Mouse (Mus musculus): ENCODE measurements around the gene Ptprm.
A peak's percentile ranks its signal among the peaks of the same experiment; 100 is the strongest.

The Ptprm gene

GRCm38 (mm10) chr17:66707684-66708083 is 646.6 kb downstream of the Ptprm start:
- DNase-seq = no peak

GRCm38 (mm10) chr17:66701358-66702184 is 652.7 kb downstream of the Ptprm start:
- no peak for DNase-seq

- DNase-seq = no peak
Measured at GRCm38 (mm10) chr17:66699896-66700295, 654.4 kb downstream of the Ptprm start.

GRCm38 (mm10) chr17:66697650-66698049 is 656.6 kb downstream of the Ptprm start:
- DNase-seq = no peak

- no peak for DNase-seq
Measured at GRCm38 (mm10) chr17:66696531-66697172, 657.6 kb downstream of the Ptprm start.

- DNase-seq = no peak
Measured at GRCm38 (mm10) chr17:66694326-66694725, 659.9 kb downstream of the Ptprm start.

GRCm38 (mm10) chr17:66693676-66694304 is 660.5 kb downstream of the Ptprm start:
- no peak for DNase-seq

- no peak for DNase-seq
Measured at GRCm38 (mm10) chr17:66692941-66693675, 661.1 kb downstream of the Ptprm start.

GRCm38 (mm10) chr17:66688179-66688578 is 666.1 kb downstream of the Ptprm start:
- DNase-seq = no peak

- DNase-seq = no peak
Measured at GRCm38 (mm10) chr17:66687543-66687942, 666.7 kb downstream of the Ptprm start.

GRCm38 (mm10) chr17:66686701-66687489 is 667.4 kb downstream of the Ptprm start:
- DNase-seq = no peak

GRCm38 (mm10) chr17:66683411-66683810 is 670.8 kb downstream of the Ptprm start:
- DNase-seq = no peak

GRCm38 (mm10) chr17:66680662-66681061 is 673.6 kb downstream of the Ptprm start:
- DNase-seq = peak; percentile 70

GRCm38 (mm10) chr17:66674667-66675066 is 679.6 kb downstream of the Ptprm start:
- no peak for DNase-seq

- DNase-seq = no peak
Measured at GRCm38 (mm10) chr17:66671715-66672230, 682.5 kb downstream of the Ptprm start.

- DNase-seq = no peak
Measured at GRCm38 (mm10) chr17:66671287-66671686, 683.0 kb downstream of the Ptprm start.

- no peak for DNase-seq
Measured at GRCm38 (mm10) chr17:66665791-66666190, 688.5 kb downstream of the Ptprm start.

- DNase-seq = no peak
Measured at GRCm38 (mm10) chr17:66665201-66665756, 689.0 kb downstream of the Ptprm start.

- DNase-seq = no peak
Measured at GRCm38 (mm10) chr17:66664796-66665195, 689.5 kb downstream of the Ptprm start.

GRCm38 (mm10) chr17:66659242-66659641 is 695.0 kb downstream of the Ptprm start:
- no peak for DNase-seq

GRCm38 (mm10) chr17:66637951-66638722 is 716.1 kb downstream of the Ptprm start:
- DNase-seq = peak; percentile 49

Data from lung, postnatal 14 days (tissue).